Mouse (Mus musculus) megakaryocyte progenitor cell, adult 5-6 weeks (primary cell): ENCODE data around the gene Arhgef10l. TPM values are rescaled to one million over a fixed set of nuclear protein-coding genes. Genes with fewer than 3 reads are reported as not detected.
A peak's percentile ranks its signal among the peaks of the same experiment; 100 is the strongest.

Experiments
- ATAC-seq: replicated peaks from 2 replicates; pipeline ENCODE4 v1.8.0; 2016; ENCODE audit warnings: mild to moderate bottlenecking, moderate TSS enrichment, inconsistent platforms; ENCODE audit not compliant: poor library complexity
- total RNA-seq, 2 experiments: library from RNA; stranded (forward) in 1 of 2; stranded (reverse) in 1 of 2; fragments of 157-497, 149-512 nt in 1 of 2; fragments of 200-1000 nt in 1 of 2; gene quantifications; 2 replicates each; pipeline versions ENCODE4 v1.2.3 to v1.2.4; 2015 to 2017

Arhgef10l gene
- total RNA-seq, 2 experiments from 2014 or later = 1.1 to 8.5 TPM

GRCm38 (mm10) chr4:140694551-140695060, 28.8 kb upstream of the Arhgef10l start:
- ATAC-seq = no peak

GRCm38 (mm10) chr4:140693513-140693912, 27.7 kb upstream of the Arhgef10l start:
- ATAC-seq = peak; percentile 24; the same call in 1 of the 2 replicates

GRCm38 (mm10) chr4:140691481-140691880, 25.7 kb upstream of the Arhgef10l start:
- no peak for ATAC-seq

GRCm38 (mm10) chr4:140689873-140690655, 24.3 kb upstream of the Arhgef10l start:
- peak; percentile 62 for ATAC-seq

- ATAC-seq = no peak
These were observed 23.1 kb upstream of the Arhgef10l start for GRCm38 (mm10) chr4:140688826-140689425.

GRCm38 (mm10) chr4:140688044-140688825, 22.4 kb upstream of the Arhgef10l start:
- ATAC-seq = no peak

GRCm38 (mm10) chr4:140684881-140685303, 19.1 kb upstream of the Arhgef10l start:
- peak; percentile 26 for ATAC-seq

- ATAC-seq = peak; percentile 64
These were observed 18.5 kb upstream of the Arhgef10l start for GRCm38 (mm10) chr4:140684141-140684871.

GRCm38 (mm10) chr4:140683608-140684007, 17.8 kb upstream of the Arhgef10l start:
- peak; percentile 12 for ATAC-seq

GRCm38 (mm10) chr4:140680731-140681397, 15.1 kb upstream of the Arhgef10l start:
- peak; percentile 15; the same call in 1 of the 2 replicates for ATAC-seq

- peak; percentile 78 for ATAC-seq
These were observed 14.0 kb upstream of the Arhgef10l start for GRCm38 (mm10) chr4:140679723-140680380.

- ATAC-seq = peak; percentile 51
These were observed 13.2 kb upstream of the Arhgef10l start for GRCm38 (mm10) chr4:140679038-140679437.

- peak; percentile 93 for ATAC-seq
These were observed 8.6 kb upstream of the Arhgef10l start for GRCm38 (mm10) chr4:140674345-140674926.

GRCm38 (mm10) chr4:140673527-140674264, 7.9 kb upstream of the Arhgef10l start:
- no peak for ATAC-seq

- ATAC-seq = no peak
These were observed 2.0 kb upstream of the Arhgef10l start for GRCm38 (mm10) chr4:140667802-140668201.

GRCm38 (mm10) chr4:140665053-140665452, 759 bp downstream of the Arhgef10l start:
- ATAC-seq = no peak

GRCm38 (mm10) chr4:140662882-140663585, 2.8 kb downstream of the Arhgef10l start:
- ATAC-seq = 0 out of 2 replicates have a peak, but pooled peaks have one; percentile 4

- peak; percentile 44 for ATAC-seq
These were observed 3.4 kb downstream of the Arhgef10l start for GRCm38 (mm10) chr4:140662453-140662852.
